Mouse (Mus musculus) CH12.LX (cell line): ENCODE measurements around the gene Arrb1. TPM values are rescaled to one million over a fixed set of nuclear protein-coding genes. Genes with fewer than 3 reads are reported as not detected.

Source experiments
- DNase-seq: peaks from one replicate; pipeline ENCODE4 v3.0.0-alpha.2; 2013; ENCODE audit errors: extremely low read depth
- H3K27ac ChIP-seq: 2 replicates; pipeline ENCODE4 v1.5.1; 2012; ENCODE audit warnings: low read depth, mild to moderate bottlenecking, control low read depth, moderate library complexity; ENCODE audit not compliant: insufficient read depth
- H3K27me3 ChIP-seq: replicated peaks from 2 replicates; pipeline ENCODE3; 2012; ENCODE audit warnings: inconsistent platforms
- H3K36me3 ChIP-seq, 2 experiments: replicated peaks in 1 of 2; 2 replicates each; pipeline versions ENCODE3 to v1.6.1; 2012; ENCODE audit warnings: inconsistent platforms in 1 of 2, low read length in 1 of 2, mild to moderate bottlenecking in 1 of 2, mixed read lengths in 1 of 2, moderate library complexity in 1 of 2; ENCODE audit not compliant: control insufficient read depth in 1 of 2, insufficient read depth in 1 of 2
- H3K4me1 ChIP-seq, 2 experiments: 2 replicates each; pipeline ENCODE4 v1.6.1; 2012; ENCODE audit warnings: inconsistent platforms in 1 of 2, moderate library complexity in 1 of 2; ENCODE audit not compliant: insufficient read depth in 2 of 2, control insufficient read depth in 1 of 2
- H3K4me2 ChIP-seq: 2 replicates; pipeline ENCODE4 v1.6.1; 2012; ENCODE audit warnings: low read depth, mild to moderate bottlenecking, control low read depth; ENCODE audit not compliant: poor library complexity, insufficient read depth, severe bottlenecking
- H3K4me3 ChIP-seq, 3 experiments: fragments of 150-350 bp in 1 of 3; sonication (generic) in 1 of 3; replicated peaks in 1 of 3; 2 replicates each; pipeline versions ENCODE3 to v1.5.1; 2011 to 2012; ENCODE audit warnings: low read depth in 2 of 3, low read length in 2 of 3, mild to moderate bottlenecking in 2 of 3, moderate library complexity in 2 of 3, control low read depth in 1 of 3, improper control_type of control experiment in 1 of 3, inconsistent platforms in 1 of 3, mixed read lengths in 1 of 3; ENCODE audit not compliant: poor library complexity in 1 of 3
- H3K79me2 ChIP-seq: replicated peaks from 2 replicates; pipeline ENCODE4 v1.6.1; 2012; ENCODE audit warnings: mild to moderate bottlenecking, moderate library complexity; ENCODE audit not compliant: control insufficient read depth, poor library complexity, insufficient read depth, severe bottlenecking; ENCODE audit errors: extremely low read depth
- H3K9ac ChIP-seq: 2 replicates; pipeline ENCODE4 v1.6.1; 2012; ENCODE audit warnings: low read depth, mild to moderate bottlenecking, control low read depth, moderate library complexity; ENCODE audit not compliant: insufficient read depth
- H3K9me3 ChIP-seq: replicated peaks from 2 replicates; pipeline ENCODE3; 2012; ENCODE audit warnings: low read length, inconsistent platforms, mixed read lengths
- CHD1 ChIP-seq: IDR thresholded peaks from 2 replicates; pipeline ENCODE4 v1.6.1; 2012; ENCODE audit warnings: low read depth, low read length, improper control_type of control experiment, inconsistent platforms
- ELF1 ChIP-seq: IDR thresholded peaks from 2 replicates; pipeline ENCODE4 v1.6.1; 2014; ENCODE audit warnings: low read depth, mild to moderate bottlenecking, inconsistent platforms, low read length, improper control_type of control experiment
- EP300 ChIP-seq: IDR thresholded peaks from 2 replicates; pipeline ENCODE4 v1.6.1; 2011; ENCODE audit warnings: low read length, improper control_type of control experiment
- ETS1 ChIP-seq: conservative IDR thresholded peaks from 2 replicates; pipeline ENCODE4 v1.6.1; 2012; ENCODE audit warnings: low read depth, mild to moderate bottlenecking, inconsistent platforms, low read length, improper control_type of control experiment, moderate library complexity
- GABPA ChIP-seq: IDR thresholded peaks from 2 replicates; pipeline ENCODE4 v1.6.1; 2012; ENCODE audit warnings: low read depth, low read length, improper control_type of control experiment, inconsistent platforms; ENCODE audit not compliant: insufficient replicate concordance
- JUN ChIP-seq: IDR thresholded peaks from 2 replicates; pipeline ENCODE4 v1.6.1; 2011; ENCODE audit warnings: low read depth, mild to moderate bottlenecking, low read length, improper control_type of control experiment, moderate library complexity; ENCODE audit not compliant: insufficient read depth
- KAT2A ChIP-seq: IDR thresholded peaks from 2 replicates; pipeline ENCODE4 v1.6.1; 2012; ENCODE audit warnings: low read length, improper control_type of control experiment, inconsistent platforms; ENCODE audit not compliant: insufficient replicate concordance
- MAX ChIP-seq: IDR thresholded peaks from 2 replicates; pipeline ENCODE4 v1.6.1; 2011; ENCODE audit warnings: low read length, improper control_type of control experiment
- MAZ ChIP-seq: IDR thresholded peaks from 2 replicates; pipeline ENCODE4 v1.6.1; 2012; ENCODE audit warnings: low read depth, mild to moderate bottlenecking, inconsistent platforms, low read length, improper control_type of control experiment, moderate library complexity
- MEF2A ChIP-seq: IDR thresholded peaks from 2 replicates; pipeline ENCODE4 v1.6.1; 2014; ENCODE audit warnings: low read depth, mild to moderate bottlenecking, inconsistent platforms, low read length, improper control_type of control experiment, borderline replicate concordance
- MXI1 ChIP-seq: IDR thresholded peaks from 2 replicates; pipeline ENCODE4 v1.6.1; 2011; ENCODE audit warnings: mild to moderate bottlenecking, low read depth, low read length, improper control_type of control experiment
- NELFE ChIP-seq: IDR thresholded peaks from 2 replicates; pipeline ENCODE4 v1.6.1; 2011; ENCODE audit warnings: low read depth, low read length, improper control_type of control experiment
- PAX5 ChIP-seq: IDR thresholded peaks from 2 replicates; pipeline ENCODE4 v1.6.1; 2012; ENCODE audit warnings: low read length, inconsistent platforms, mixed read lengths
- POLR2A ChIP-seq: IDR thresholded peaks from 2 replicates; pipeline ENCODE4 v1.6.1; 2011; ENCODE audit warnings: low read depth, mild to moderate bottlenecking, improper control_type of control experiment, low read length
- SIN3A ChIP-seq: IDR thresholded peaks from 2 replicates; pipeline ENCODE4 v1.6.1; 2012; ENCODE audit warnings: low read length, improper control_type of control experiment, inconsistent platforms
- TBP ChIP-seq: conservative IDR thresholded peaks from 2 replicates; pipeline ENCODE4 v1.6.1; 2011; ENCODE audit warnings: low read depth, low read length, improper control_type of control experiment
- USF1 ChIP-seq: IDR thresholded peaks from 2 replicates; pipeline ENCODE4 v1.6.1; 2014; ENCODE audit warnings: low read depth, mild to moderate bottlenecking, inconsistent platforms, low read length, improper control_type of control experiment
- ZC3H11A ChIP-seq: IDR thresholded peaks from 2 replicates; pipeline ENCODE4 v1.6.1; 2012; ENCODE audit warnings: low read depth, mild to moderate bottlenecking, inconsistent platforms, low read length, improper control_type of control experiment
- ZKSCAN1 ChIP-seq: IDR thresholded peaks from 2 replicates; pipeline ENCODE4 v1.6.1; 2012; ENCODE audit warnings: low read depth, inconsistent platforms, low read length, improper control_type of control experiment, borderline replicate concordance
- dilution Hi-C: fragments of 300-500 bp; cut with MboI; formaldehyde crosslinking; loops from 2 replicates; pipeline ENCODE4 v1.14.3; 2020; ENCODE audit warnings: low sequenced_read_pairs; ENCODE audit not compliant: extremely low pct_unique_long_range_greater_than_20kb, extremely low pct_ligation_motif_present
- in situ Hi-C: fragments of 300-500 bp; cut with MboI; formaldehyde crosslinking; loops from 3 replicates; pipeline ENCODE4 v1.14.3; 2019; ENCODE audit warnings: low sequenced_read_pairs, low pct_ligation_motif_present, low pct_unique_long_range_greater_than_20kb, mixed read lengths
- polyA plus RNA-seq: library from polyadenylated mRNA; unstranded; fragments of >175 nt; gene quantifications from 2 replicates; pipeline ENCODE4 v1.2.1, GENCODE M21; 2012; ENCODE audit warnings: low read depth; ENCODE audit not compliant: insufficient read length
- total RNA-seq, 2 experiments: library from RNA; depleted of rRNA; stranded (reverse); fragments of 300-350 nt in 1 of 2; fragments of >200 nt in 1 of 2; gene quantifications; 2 replicates each; pipeline ENCODE4 v1.2.3; 2012 to 2014

Gene Arrb1
- total and polyA plus RNA-seq, 3 experiments: 3.3 to 5.2 (median 4.2) TPM

DNA sequence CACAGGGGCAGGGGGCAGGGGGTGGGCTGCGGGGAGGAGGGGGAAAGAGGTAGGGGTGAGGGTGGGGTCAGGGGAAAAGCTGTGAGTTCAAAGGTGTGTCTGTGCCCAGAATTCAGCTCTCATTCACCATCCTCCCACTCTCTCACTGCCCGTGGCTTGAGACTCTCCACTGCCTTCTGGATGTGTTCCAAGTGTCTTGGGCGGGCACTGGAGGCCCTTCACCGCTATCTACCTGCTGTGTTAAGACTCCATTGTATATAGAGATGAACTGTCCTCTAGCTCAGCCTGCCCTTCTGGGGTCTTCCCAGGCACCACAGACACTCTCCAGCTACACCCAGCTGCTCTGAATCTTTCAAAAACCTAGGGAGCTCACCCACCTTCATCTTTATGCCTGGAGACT, 38.1 kb downstream of the Arrb1 start:
- H3K27me3 ChIP-seq: no peaks in the 10 kb centered on the region
- no peaks in the 10 kb centered on the region; a peak in 1 of 4 replicates for H3K4me1 ChIP-seq
- in situ Hi-C loops (no loop called here), dilution Hi-C loops (no loop called here)
- H3K4me3 ChIP-seq: no peak overlapping the region
- peaks cover 0 to 2% of the 10 kb centered on the region in 2 experiments for H3K36me3 ChIP-seq
- H3K9ac ChIP-seq: no peak overlapping the region
- TF ChIP-seq SIN3A (no peak), USF1 (no peak), GABPA (no peak), ZC3H11A (no peak), POLR2A (no peak), TBP (no peak), PAX5 (no peak), ELF1 (no peak)
- no peaks in the 10 kb centered on the region for H3K79me2 ChIP-seq
- DNase-seq: no peak
- no peak overlapping the region for H3K27ac ChIP-seq
- no peaks in the 10 kb centered on the region for H3K9me3 ChIP-seq
- H3K4me2 ChIP-seq: no peak overlapping the region

- H3K79me2 ChIP-seq: no peaks in the 10 kb centered on the region
- no peak overlapping the region for H3K27ac ChIP-seq
- H3K4me2 ChIP-seq: no peak overlapping the region
- no peaks in the 10 kb centered on the region for H3K9me3 ChIP-seq
- TF ChIP-seq MXI1: no peak
- TF ChIP-seq ELF1: no peak
- TF ChIP-seq EP300: no peak
- TF ChIP-seq MAX: no peak
- TF ChIP-seq JUN: no peak
- TF ChIP-seq MEF2A: no peak
- TF ChIP-seq MAZ: no peak
- TF ChIP-seq ZKSCAN1: no peak
- no peak for TF ChIP-seq ETS1
- TF ChIP-seq NELFE: no peak
- no peak for TF ChIP-seq KAT2A
- no peak for TF ChIP-seq CHD1
- no peak for TF ChIP-seq PAX5
- TF ChIP-seq, all 38 proteins: peak for 0
- Histone ChIP-seq H3K9ac (no peak overlapping the region), H3K36me3 (no peaks in the 10 kb centered on the region), H3K27me3 (no peaks in the 10 kb centered on the region), H3K4me3 (no peak overlapping the region), H3K4me1 (peaks cover 0 to 3% of the 10 kb centered on the region in 2 experiments; a peak in 2 of 4 replicates)
- in situ Hi-C loops (no loop called here), dilution Hi-C loops (no loop called here)
- DNase-seq: no peak
Observed at GRCm38 (mm10) chr7:99578246-99578645, 43.0 kb downstream of the Arrb1 start.
